Mouse (Mus musculus) thymus, postnatal 10 days (tissue): ENCODE data around the gene Colgalt1.

Experiments
- DNase-seq, 2 experiments: peaks; one replicate each; pipeline ENCODE4 v3.0.0; 2021; ENCODE audit warnings: low spot score in 2 of 2

The Colgalt1 gene

DNA sequence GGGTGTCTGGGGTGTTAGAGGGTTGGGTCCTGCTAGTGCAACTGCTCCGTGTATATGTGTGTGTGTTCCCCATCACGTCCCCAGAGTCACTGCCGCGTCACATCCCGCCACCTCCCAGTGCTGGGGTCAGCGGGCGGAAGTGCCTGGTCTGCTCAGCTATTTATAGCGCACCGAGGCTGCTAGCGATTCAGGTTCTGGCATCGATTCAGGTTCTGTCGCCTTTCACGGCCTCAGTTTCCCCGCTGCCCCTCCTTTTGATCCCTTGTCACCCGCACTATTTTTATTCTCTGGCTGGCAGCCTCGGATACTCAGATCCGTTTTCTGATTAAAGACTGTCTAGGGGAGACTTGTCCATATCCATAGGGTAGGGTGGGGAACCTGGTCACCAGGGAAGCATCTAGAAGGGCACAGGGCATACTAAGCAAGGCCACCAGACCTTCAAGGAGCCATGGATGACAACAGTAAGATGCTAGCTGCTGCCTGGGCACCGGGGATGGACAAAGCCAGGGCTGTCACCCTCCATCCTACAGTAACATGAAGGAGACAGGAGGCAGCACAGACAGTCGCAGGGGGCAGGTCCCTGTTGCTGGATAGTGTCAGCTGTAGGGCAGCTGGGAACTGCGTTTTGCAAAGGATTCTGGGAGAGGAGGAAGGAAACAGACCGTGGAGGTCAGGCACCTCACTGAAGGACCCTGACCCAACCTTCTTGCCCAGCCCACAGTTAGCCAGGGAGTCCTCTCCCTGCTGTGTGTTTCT is 57.6 kb downstream of the Colgalt1 start:
- peak in 1 of 2 experiments; percentile 28 for DNase-seq

DNA sequence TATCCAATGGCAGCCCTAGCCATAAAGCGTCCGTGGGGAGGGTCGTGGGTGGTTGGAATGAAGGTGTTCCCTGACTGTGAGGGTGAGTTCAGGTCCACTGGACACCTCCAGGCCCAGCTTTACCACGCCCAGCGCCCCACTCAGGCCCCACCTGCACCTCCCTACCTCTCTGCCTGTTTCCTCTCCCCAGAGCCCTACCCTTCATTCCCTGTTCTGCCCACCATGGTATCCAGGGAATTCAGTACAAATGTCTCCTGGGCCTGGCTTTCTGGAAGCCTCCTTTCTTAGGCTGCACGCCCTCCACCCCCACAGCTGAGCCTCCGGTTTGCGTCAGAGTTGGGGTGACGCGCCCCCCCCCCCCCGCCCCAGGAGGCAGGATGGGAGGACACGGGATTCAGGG is 59.4 kb downstream of the Colgalt1 start:
- no peak for DNase-seq

DNA sequence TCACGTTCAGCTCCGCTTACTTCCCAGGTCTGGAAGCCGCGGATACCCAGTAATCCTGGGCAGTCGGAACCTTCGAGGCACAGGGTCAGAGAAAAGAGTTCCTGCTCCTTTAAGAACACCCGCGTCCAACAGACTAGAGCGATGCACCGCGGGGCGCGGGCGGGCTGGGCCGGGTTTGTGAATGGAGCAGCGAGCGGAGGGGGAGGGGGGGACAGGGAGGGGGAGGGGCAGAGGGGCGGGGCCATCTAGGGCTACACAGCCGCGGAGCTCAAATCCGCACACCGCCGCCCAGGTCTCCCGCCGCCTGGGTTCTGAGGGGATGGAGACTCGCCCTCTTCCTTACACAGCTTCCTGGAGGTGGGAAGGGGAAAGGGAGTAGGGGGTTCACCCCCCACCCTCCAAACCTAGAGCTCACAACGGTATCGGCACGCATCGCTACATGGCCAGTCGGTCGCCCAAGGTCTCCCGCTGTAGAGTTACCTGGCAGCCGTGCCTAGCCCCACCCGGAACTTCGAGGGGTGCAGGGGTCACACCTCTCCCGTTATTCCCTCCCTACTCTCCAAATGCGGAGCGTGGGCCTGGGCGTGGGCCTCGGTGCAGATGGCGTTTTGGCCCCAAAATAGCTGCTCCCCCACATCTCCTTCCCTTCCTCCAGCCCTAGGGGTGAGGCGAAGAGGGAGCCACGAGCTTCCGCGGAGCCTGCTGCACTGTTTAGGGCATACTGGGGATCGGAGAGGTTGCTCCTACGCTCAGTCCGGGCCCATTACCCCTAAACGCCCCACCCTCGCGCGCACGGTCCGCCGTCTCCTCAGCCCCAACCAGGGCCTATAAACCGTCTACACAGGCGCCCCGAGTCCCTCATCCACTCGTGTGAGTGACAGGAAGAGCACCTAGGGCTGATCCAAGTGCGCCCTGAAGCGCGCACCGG is 60.1 kb downstream of the Colgalt1 start:
- DNase-seq: peak in 1 of 2 experiments; percentile 15

DNA sequence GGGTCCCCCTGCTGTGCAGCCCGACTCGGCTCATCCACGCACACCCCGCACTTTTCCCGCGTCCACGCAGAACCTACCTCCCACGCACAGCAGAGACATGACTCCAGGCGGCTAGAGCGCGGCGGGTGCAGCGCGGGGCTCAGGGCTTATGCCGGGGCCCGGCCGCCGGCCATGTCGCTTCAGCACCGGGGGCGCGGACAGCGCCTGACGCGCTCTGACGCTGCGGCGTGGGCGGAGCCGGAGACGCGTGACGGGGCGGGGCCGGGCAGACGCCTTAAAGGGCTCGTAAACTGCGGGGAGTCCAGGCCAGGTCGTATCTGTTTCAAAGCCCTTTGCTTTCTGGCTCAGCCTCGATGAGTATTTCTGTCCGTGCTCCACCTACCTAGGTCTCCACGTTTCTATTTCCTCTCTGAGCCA is 60.8 kb downstream of the Colgalt1 start, which contains the start of gene Unc13a:
Unc13a (minus strand) TSS at position 209 of the 417 bp plus-strand sequence.
- peak; percentile 80 to 94 for DNase-seq

DNA sequence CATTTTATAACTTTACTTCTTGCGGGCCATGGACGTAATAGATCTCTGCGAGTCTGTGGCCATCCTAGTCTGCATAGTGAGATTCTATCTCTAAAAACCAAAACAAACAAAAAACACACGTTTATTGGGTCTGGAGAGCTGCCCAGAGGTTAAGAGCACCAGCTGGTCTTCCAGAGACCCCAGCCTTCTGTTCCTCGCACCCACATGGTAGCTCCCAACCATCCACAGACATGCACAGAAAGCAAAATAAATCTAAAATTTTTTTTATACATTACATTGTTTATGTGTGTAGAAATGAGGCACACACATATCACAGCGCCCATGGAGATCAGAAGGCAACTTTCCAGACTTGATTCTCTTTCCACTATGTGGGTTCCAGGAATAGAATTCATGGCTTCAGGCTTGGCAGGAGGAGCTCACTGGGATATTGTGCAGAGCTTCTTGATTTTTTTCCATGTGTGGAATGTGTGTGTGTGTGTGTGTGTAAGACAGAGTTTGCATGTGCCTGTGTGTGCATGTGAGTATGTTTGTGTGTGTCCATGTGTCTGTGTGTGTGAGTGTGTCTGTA is 61.5 kb downstream of the Colgalt1 start:
- DNase-seq: no peak

DNA sequence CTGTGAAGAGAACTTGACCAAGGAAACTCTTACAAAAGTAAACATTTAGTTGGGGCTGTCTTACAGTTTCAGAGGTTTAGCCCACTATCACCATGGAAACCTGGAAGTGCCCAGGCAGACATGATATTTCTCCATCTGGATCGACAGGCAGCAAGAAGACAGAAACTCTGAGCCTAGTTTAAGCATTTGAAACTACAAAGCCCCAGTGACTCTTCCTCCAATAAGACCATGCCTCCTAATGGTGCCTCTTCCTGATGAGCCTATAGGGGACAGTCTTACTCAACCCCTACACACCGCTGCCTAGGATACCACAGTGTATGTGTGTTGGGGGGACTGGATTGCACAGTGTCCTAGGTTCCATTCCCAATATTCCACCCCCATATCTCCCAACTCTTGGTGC is 63.3 kb downstream of the Colgalt1 start:
- no peak for DNase-seq
